Mouse (Mus musculus) liver, embryonic 14.5 days (tissue): ENCODE measurements at regions not wholly inside any gene's neighbourhood (a gene's known extent, or its start where the extent isn't known, plus 50 kb on each side); places are given as distances from the start of the nearest gene placed in this dataset.

ENCODE experiments used
- CTCF ChIP-seq: IDR thresholded peaks from 2 replicates; pipeline ENCODE4 v1.5.1; 2016; ENCODE audit warnings: antibody characterized with exemption, low read depth, control low read depth
- EP300 ChIP-seq: IDR thresholded peaks from 2 replicates; pipeline ENCODE4 v1.6.1; 2016; ENCODE audit warnings: antibody characterized with exemption, low read depth

DNA sequence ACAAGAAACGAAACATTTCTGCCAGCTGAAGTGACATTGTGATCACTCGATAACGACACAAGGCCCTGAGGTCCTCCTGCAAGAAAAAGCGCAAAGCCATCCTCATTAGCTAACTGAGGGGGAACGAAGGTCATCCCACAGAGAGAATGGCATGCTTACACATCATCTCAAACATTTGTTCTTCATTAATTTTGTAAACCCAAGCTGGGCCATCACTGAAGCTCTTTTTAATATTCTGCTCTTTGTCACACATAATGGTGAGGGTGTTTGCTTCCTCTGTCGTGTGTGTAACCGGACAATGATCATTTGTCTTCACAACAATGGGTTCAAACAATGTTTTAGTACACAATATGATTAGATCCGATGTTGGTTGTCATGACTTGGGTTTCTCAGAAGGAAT is 1217.9 kb downstream of the Mat2b start:
- no peak for TF ChIP-seq CTCF
- no peak for TF ChIP-seq EP300
